Mouse (Mus musculus) forebrain, embryonic 11.5 days (tissue): ENCODE measurements around the gene Bcl2a1a. TPM values are rescaled to one million over a fixed set of nuclear protein-coding genes. Genes with fewer than 3 reads are reported as not detected.
"Not testable (repeated sequence)": the region's sequence is repeated elsewhere in the genome, so short reads cannot be mapped to it uniquely, and the experiment has no call there.

ENCODE experiments used
- ATAC-seq: fragments of 200-750 bp; cut with Nextera tagmentation; replicated peaks from 2 replicates; pipeline ENCODE4 v1.8.0; 2017; ENCODE audit warnings: moderate TSS enrichment; ENCODE audit not compliant: low FRiP score
- DNase-seq: peaks from one replicate; pipeline ENCODE4 v3.0.0-alpha.2; 2017; ENCODE audit warnings: low spot score
- H3K27ac ChIP-seq: fragments of 300-500 bp; sonication (generic); 2 replicates; pipeline ENCODE4 v1.5.1; 2014; ENCODE audit warnings: low read depth, low read length
- H3K27me3 ChIP-seq: fragments of 300-500 bp; sonication (generic); 2 replicates; pipeline ENCODE4 v1.6.1; 2014; ENCODE audit warnings: mild to moderate bottlenecking, low read length, mixed read lengths; ENCODE audit not compliant: control insufficient read depth, insufficient read depth
- H3K36me3 ChIP-seq: fragments of 300-500 bp; sonication (generic); 2 replicates; pipeline ENCODE4 v1.6.1; 2014; ENCODE audit warnings: mild to moderate bottlenecking, low read length, moderate library complexity, mixed read lengths; ENCODE audit not compliant: control insufficient read depth, insufficient read depth
- H3K4me1 ChIP-seq: fragments of 300-500 bp; sonication (generic); replicated peaks from 2 replicates; pipeline ENCODE4 v1.6.1; 2014; ENCODE audit warnings: low read length, mixed read lengths; ENCODE audit not compliant: control insufficient read depth, insufficient read depth
- H3K4me2 ChIP-seq: fragments of 300-500 bp; sonication (generic); 2 replicates; pipeline ENCODE4 v1.6.1; 2014; ENCODE audit warnings: low read depth, mild to moderate bottlenecking, low read length, moderate library complexity, mixed read lengths; ENCODE audit not compliant: severe bottlenecking
- H3K4me3 ChIP-seq: fragments of 300-500 bp; sonication (generic); 2 replicates; pipeline ENCODE4 v1.5.1; 2014; ENCODE audit warnings: low read depth, low read length
- H3K9ac ChIP-seq: fragments of 300-500 bp; sonication (generic); 2 replicates; pipeline ENCODE4 v1.6.1; 2014; ENCODE audit warnings: low read length
- H3K9me3 ChIP-seq: fragments of 300-500 bp; sonication (generic); 2 replicates; pipeline ENCODE4 v1.6.1; 2016; ENCODE audit warnings: low read length, mixed read lengths; ENCODE audit not compliant: control insufficient read depth
- WGBS: fragments of 180-500 bp; shearing (Covaris S2); extraction: QIAGEN DNeasy Blood & Tissue Kit; methylation state at CpG from one replicate; pipeline ENCODE4 v1.1.7; 2014; 5-methylcytosine and 5-hydroxymethylcytosine counted together
- polyA plus RNA-seq: library from polyadenylated mRNA; unstranded; fragments of >200 nt; fragmentation: Nextera tagmentation; extraction: Ambion mirVana; gene quantifications from 2 replicates; pipeline ENCODE4 v1.2.1, GENCODE M21; 2014

Gene Bcl2a1a
- not detected in 2 replicates for polyA plus RNA-seq

- not testable (repeated sequence) for H3K27ac ChIP-seq
Measured at GRCm38 (mm10) chr9:88956670-88957153, at the start of gene Bcl2a1a. Bcl2a1a (plus strand) TSS chr9:88956900.

GRCm38 (mm10) chr9:88916576-88916975 lies 40.1 kb upstream of the Bcl2a1a start:
- H3K9ac ChIP-seq, H3K4me3 ChIP-seq, H3K9me3 ChIP-seq, H3K4me1 ChIP-seq, H3K36me3 ChIP-seq, H3K27me3 ChIP-seq, H3K4me2 ChIP-seq, H3K27ac ChIP-seq, DNase-seq, ATAC-seq: not testable (repeated sequence)
- WGBS: 82% methylated on average over 4 of the region's 5 CpGs

More at GRCm38 (mm10) chr9:88956670-88957153, at the start of gene Bcl2a1a:
- DNase-seq, H3K4me1 ChIP-seq, H3K27me3 ChIP-seq, H3K4me2 ChIP-seq, H3K36me3 ChIP-seq, H3K9ac ChIP-seq, ATAC-seq, H3K9me3 ChIP-seq, H3K4me3 ChIP-seq: not testable (repeated sequence)
- WGBS: 96% methylated on average over 5 of the region's 5 CpGs

- H3K27ac ChIP-seq, ATAC-seq, H3K27me3 ChIP-seq, H3K36me3 ChIP-seq, DNase-seq, H3K4me3 ChIP-seq, H3K9me3 ChIP-seq, H3K4me2 ChIP-seq, H3K9ac ChIP-seq, H3K4me1 ChIP-seq: not testable (repeated sequence)
- WGBS: 4% methylated on average over 1 of the region's 3 CpGs
Measured at GRCm38 (mm10) chr9:88938312-88938711, 18.4 kb upstream of the Bcl2a1a start.

GRCm38 (mm10) chr9:88951466-88951865 lies 5.2 kb upstream of the Bcl2a1a start:
- not testable (repeated sequence) for ATAC-seq, H3K27ac ChIP-seq, DNase-seq, H3K9me3 ChIP-seq, H3K4me2 ChIP-seq, H3K4me3 ChIP-seq, H3K36me3 ChIP-seq, H3K4me1 ChIP-seq, H3K27me3 ChIP-seq, H3K9ac ChIP-seq

GRCm38 (mm10) chr9:88953151-88953550 lies 3.5 kb upstream of the Bcl2a1a start:
- H3K27ac ChIP-seq, H3K4me1 ChIP-seq, H3K9me3 ChIP-seq, DNase-seq, ATAC-seq, H3K4me3 ChIP-seq, H3K9ac ChIP-seq, H3K36me3 ChIP-seq, H3K4me2 ChIP-seq, H3K27me3 ChIP-seq: not testable (repeated sequence)

GRCm38 (mm10) chr9:88955224-88955623 lies 1.5 kb upstream of the Bcl2a1a start:
- H3K4me1 ChIP-seq, H3K4me3 ChIP-seq, H3K27ac ChIP-seq, H3K9me3 ChIP-seq, DNase-seq, H3K36me3 ChIP-seq, H3K4me2 ChIP-seq, ATAC-seq, H3K9ac ChIP-seq, H3K27me3 ChIP-seq: not testable (repeated sequence)
- 86% methylated on average over 1 of the region's 1 CpGs for WGBS

- H3K4me1 ChIP-seq, H3K4me3 ChIP-seq, H3K9ac ChIP-seq, H3K36me3 ChIP-seq, H3K27me3 ChIP-seq, H3K4me2 ChIP-seq, H3K27ac ChIP-seq, H3K9me3 ChIP-seq, DNase-seq, ATAC-seq: not testable (repeated sequence)
- WGBS: 94% methylated on average over 2 of the region's 4 CpGs
Measured at GRCm38 (mm10) chr9:88956035-88956434, 665 bp upstream of the Bcl2a1a start.

- 80% methylated on average over 3 of the region's 3 CpGs for WGBS
- no peak overlapping the region for H3K27ac ChIP-seq
- H3K9me3 ChIP-seq: no peaks in the 10 kb centered on the region
Measured at GRCm38 (mm10) chr9:88958891-88959290, 2.2 kb downstream of the Bcl2a1a start.

GRCm38 (mm10) chr9:88959981-88960380 lies 3.3 kb downstream of the Bcl2a1a start:
- not testable (repeated sequence) for DNase-seq, H3K9ac ChIP-seq, ATAC-seq, H3K9me3 ChIP-seq, H3K4me2 ChIP-seq, H3K36me3 ChIP-seq, H3K4me1 ChIP-seq, H3K4me3 ChIP-seq, H3K27ac ChIP-seq, H3K27me3 ChIP-seq
- WGBS: 73% methylated on average over 1 of the region's 1 CpGs

More at GRCm38 (mm10) chr9:88958891-88959290, 2.2 kb downstream of the Bcl2a1a start:
- ATAC-seq: no peak
- no peak overlapping the region for H3K4me3 ChIP-seq
- DNase-seq: no peak
- H3K36me3 ChIP-seq: no peaks in the 10 kb centered on the region
- no peak overlapping the region for H3K9ac ChIP-seq
- H3K27me3 ChIP-seq: no peaks in the 10 kb centered on the region
- no peaks in the 10 kb centered on the region for H3K4me1 ChIP-seq
- no peak overlapping the region for H3K4me2 ChIP-seq
